Mouse (Mus musculus) heart, embryonic 16.5 days (tissue): Measurements from ENCODE around the gene Arfgef3. TPM values are rescaled to one million over a fixed set of nuclear protein-coding genes. Genes with fewer than 3 reads are reported as not detected.
"Not testable (repeated sequence)": the region's sequence is repeated elsewhere in the genome, so short reads cannot be mapped to it uniquely, and the experiment has no call there.

Source experiments
- ATAC-seq: fragments of 200-750 bp; cut with Nextera tagmentation; replicated peaks from 2 replicates; pipeline ENCODE4 v1.8.0; 2017; ENCODE audit warnings: moderate number of reproducible peaks; ENCODE audit not compliant: insufficient read depth, low FRiP score; ENCODE audit errors: extremely low read depth
- H3K27ac ChIP-seq: fragments of 300-500 bp; sonication (generic); 2 replicates; pipeline ENCODE4 v1.5.1; 2014; ENCODE audit warnings: mild to moderate bottlenecking, low read length, control low read depth, moderate library complexity
- H3K27me3 ChIP-seq: fragments of 300-500 bp; sonication (generic); 2 replicates; pipeline ENCODE4 v1.6.1; 2014; ENCODE audit warnings: low read length, mixed read lengths; ENCODE audit not compliant: control insufficient read depth, insufficient read depth
- H3K36me3 ChIP-seq: fragments of 300-500 bp; sonication (generic); 2 replicates; pipeline ENCODE4 v1.6.1; 2014; ENCODE audit not compliant: control insufficient read depth, insufficient read depth
- H3K4me1 ChIP-seq: fragments of 300-500 bp; sonication (generic); 2 replicates; pipeline ENCODE4 v1.6.1; 2014; ENCODE audit warnings: low read length, mixed read lengths; ENCODE audit not compliant: control insufficient read depth, insufficient read depth
- H3K4me2 ChIP-seq: fragments of 300-500 bp; sonication (generic); 2 replicates; pipeline ENCODE4 v1.6.1; 2014; ENCODE audit warnings: low read depth, mild to moderate bottlenecking, control low read depth, low read length
- H3K4me3 ChIP-seq: fragments of 300-500 bp; sonication (generic); 2 replicates; pipeline ENCODE4 v1.5.1; 2014; ENCODE audit warnings: mild to moderate bottlenecking, control low read depth, low read length
- H3K9ac ChIP-seq: fragments of 300-500 bp; sonication (generic); 2 replicates; pipeline ENCODE4 v1.6.1; 2014; ENCODE audit warnings: low read length, control low read depth
- H3K9me3 ChIP-seq: fragments of 300-500 bp; sonication (generic); replicated peaks from 2 replicates; pipeline ENCODE4 v1.6.1; 2016; ENCODE audit warnings: low read length; ENCODE audit not compliant: control insufficient read depth
- WGBS: fragments of 180-500 bp; shearing (Covaris S2); extraction: QIAGEN DNeasy Blood & Tissue Kit; methylation state at CpG from one replicate; pipeline ENCODE4 v1.1.7; 2014; 5-methylcytosine and 5-hydroxymethylcytosine counted together
- polyA plus RNA-seq: library from polyadenylated mRNA; unstranded; fragments of >200 nt; fragmentation: Nextera tagmentation; extraction: Ambion mirVana; gene quantifications from 2 replicates; pipeline ENCODE4 v1.2.1, GENCODE M21; 2015

The Arfgef3 gene
- polyA plus RNA-seq, 1 experiment from 2014 or later, result 0.34 TPM

DNA sequence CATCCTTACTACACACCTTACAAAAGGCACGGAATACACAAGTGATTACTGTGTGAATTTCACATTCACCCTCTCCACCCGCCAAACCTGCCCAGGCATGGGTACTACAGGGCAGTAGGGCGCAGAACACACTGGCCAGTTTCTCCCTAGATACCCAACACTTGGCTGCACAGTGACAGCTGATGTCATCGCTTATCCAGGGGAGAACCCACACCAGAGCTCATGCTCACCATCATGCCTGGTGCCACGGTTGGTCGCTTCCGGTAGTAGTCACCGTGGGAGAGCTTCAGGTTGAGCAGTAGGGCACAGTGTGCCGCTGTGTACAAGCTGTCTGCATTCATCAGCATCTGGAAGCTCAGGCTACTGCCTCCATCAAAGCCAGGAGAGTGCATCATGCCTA is 108.3 kb downstream of the Arfgef3 start:
- Histone ChIP-seq H3K4me2 (no peak overlapping the region), H3K4me1 (no peaks in the 10 kb centered on the region), H3K36me3 (no peaks in the 10 kb centered on the region), H3K9ac (no peak overlapping the region), H3K27me3 (no peaks in the 10 kb centered on the region), H3K4me3 (no peak overlapping the region), H3K27ac (no peak overlapping the region), H3K9me3 (no peaks in the 10 kb centered on the region)
- ATAC-seq, result no peak
- WGBS, result 87% methylated on average over 9 of the region's 9 CpGs

DNA sequence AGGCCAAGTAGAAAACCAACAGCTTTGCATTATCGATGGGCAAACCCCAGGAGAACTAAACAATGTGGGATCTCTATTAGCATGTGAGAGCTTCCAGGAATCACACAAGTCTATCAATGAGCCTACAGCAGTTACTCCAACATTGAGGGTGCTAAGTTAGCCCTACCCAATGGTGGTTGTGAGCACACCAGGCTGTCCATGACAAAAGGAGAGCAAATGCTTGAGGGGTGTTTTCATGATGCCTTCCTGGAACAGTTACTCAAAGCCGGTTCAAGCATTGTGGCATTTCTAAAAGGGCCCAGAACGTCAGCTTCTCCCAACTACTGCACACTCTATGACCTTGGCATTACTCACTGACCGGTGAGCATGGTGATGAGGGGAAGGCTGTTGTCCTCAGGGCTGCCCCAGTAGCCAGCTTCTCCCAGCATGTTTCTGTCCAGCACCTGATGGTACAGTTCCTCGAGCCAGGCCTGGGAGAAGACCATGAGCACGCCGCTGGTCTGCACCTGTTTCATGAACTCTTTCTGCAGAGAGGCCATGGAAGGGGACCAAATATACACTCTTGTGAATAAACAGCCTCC is 109.3 kb downstream of the Arfgef3 start:
- Histone ChIP-seq H3K36me3 (no peaks in the 10 kb centered on the region), H3K4me3 (no peak overlapping the region), H3K4me1 (no peaks in the 10 kb centered on the region), H3K9me3 (no peaks in the 10 kb centered on the region), H3K27me3 (no peaks in the 10 kb centered on the region), H3K27ac (no peak overlapping the region), H3K4me2 (no peak overlapping the region), H3K9ac (no peak overlapping the region)
- 72% methylated on average over 7 of the region's 7 CpGs for WGBS
- no peak for ATAC-seq

DNA sequence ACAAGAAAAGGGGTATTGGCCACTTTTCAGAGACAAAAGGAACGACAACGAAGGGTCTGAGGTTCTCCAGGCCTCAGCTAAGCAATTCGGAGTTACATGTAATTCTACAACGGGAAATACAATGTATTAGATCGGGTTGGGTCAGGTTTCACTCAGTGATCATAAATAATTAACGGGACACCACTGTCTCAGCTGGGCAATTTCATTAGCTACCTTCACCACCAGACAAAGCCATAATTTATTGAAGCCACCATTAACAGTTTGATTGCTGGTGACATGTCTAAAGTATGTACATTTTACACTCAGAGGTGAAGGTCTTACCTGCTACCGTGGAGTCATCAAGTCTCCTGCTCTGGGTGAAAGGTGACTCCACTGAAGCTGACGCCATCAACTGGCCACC is 113.3 kb downstream of the Arfgef3 start:
- no peak overlapping the region for H3K4me2 ChIP-seq
- no peak overlapping the region for H3K4me3 ChIP-seq
- ATAC-seq, result no peak
- no peak overlapping the region for H3K9ac ChIP-seq
- H3K4me1 ChIP-seq, result no peaks in the 10 kb centered on the region
- no peak overlapping the region for H3K27ac ChIP-seq
- no peaks in the 10 kb centered on the region for H3K36me3 ChIP-seq
- H3K27me3 ChIP-seq, result no peaks in the 10 kb centered on the region
- H3K9me3 ChIP-seq, result no peaks in the 10 kb centered on the region
- WGBS, result 78% methylated on average over 8 of the region's 8 CpGs

DNA sequence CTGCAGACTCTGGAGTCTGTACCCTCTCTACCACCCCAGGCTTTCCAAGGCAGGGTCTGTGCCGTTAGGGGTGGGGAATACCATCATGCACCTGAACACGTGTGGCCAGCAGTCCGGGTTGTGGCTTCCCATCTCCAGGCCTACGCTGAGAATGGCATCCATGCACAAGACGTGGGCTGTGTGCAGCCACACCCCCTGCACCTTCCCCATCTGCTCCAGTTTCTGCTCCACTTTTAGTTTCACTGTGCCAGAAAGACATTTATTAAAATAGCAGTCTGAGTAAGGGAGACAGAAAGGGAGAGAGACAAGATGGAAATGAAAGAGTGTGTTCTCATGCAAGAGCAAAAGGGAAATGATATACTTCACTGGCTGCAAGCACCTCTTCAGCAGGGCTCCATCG is 116.2 kb downstream of the Arfgef3 start:
- ATAC-seq, result no peak
- no peaks in the 10 kb centered on the region for H3K27me3 ChIP-seq
- H3K27ac ChIP-seq, result no peak overlapping the region
- no peak overlapping the region for H3K4me3 ChIP-seq
- no peak overlapping the region for H3K4me2 ChIP-seq
- H3K4me1 ChIP-seq, result no peaks in the 10 kb centered on the region
- H3K9me3 ChIP-seq, result no peaks in the 10 kb centered on the region
- H3K9ac ChIP-seq, result no peak overlapping the region
- WGBS, result 87% methylated on average over 6 of the region's 6 CpGs
- no peaks in the 10 kb centered on the region for H3K36me3 ChIP-seq

DNA sequence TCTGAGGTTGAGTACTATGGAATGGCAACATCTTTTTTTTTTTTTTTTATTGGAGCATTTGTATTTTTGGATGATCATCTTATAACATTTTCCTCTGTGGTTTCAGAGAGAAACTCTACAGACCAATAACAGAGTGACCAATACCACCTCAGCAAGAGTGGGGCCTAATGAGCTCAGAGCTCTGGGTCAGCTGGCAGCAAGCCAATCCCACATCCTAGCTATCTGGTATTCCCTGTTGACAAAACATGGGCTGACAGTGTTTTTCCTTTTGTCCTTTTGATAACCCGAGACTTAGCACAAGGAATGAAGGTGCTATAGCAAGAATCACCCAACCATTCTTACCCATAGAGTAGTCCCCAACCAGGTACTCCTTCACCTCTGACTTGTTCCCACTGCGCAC is 131.0 kb downstream of the Arfgef3 start:
- Histone ChIP-seq H3K36me3 (no peaks in the 10 kb centered on the region), H3K27ac (no peak overlapping the region), H3K4me2 (no peak overlapping the region), H3K4me1 (no peaks in the 10 kb centered on the region), H3K27me3 (no peaks in the 10 kb centered on the region), H3K9ac (no peak overlapping the region), H3K9me3 (no peaks in the 10 kb centered on the region), H3K4me3 (no peak overlapping the region)
- 57% methylated on average over 2 of the region's 2 CpGs for WGBS
- no peak for ATAC-seq

DNA sequence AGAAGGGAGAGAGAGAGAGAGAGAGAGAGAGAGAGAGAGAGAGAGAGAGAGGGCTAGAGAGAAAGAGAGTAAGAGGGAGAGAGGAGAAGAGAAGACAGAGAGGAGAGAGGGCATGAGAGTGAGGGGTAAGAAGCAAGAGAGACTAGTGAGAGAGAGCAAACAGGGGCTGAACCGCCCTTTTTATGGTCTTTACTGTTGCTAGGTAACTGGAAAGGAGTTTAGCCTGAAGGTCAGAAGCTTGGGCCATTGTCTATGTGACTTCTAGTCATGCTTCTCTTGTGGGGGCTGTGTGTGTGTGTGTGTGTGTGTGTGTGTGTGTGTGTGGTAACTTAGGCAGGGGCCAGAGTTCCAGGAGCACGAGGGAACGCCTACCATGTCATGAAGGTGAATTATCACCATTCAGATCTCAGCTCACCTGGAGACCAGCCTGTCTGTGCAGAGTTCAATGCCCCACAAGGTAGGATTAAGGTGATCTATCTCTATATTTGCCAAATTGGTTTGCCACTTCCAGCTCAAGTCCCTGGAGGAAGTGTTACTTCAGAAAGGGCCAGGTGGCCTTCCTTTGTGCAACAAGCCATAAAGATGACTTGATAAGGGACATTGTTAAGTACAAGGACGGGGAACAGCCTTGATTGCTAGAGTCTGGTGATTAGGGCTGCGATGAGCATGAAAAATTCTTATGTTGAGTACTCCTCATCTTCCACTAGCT is 138.8 kb downstream of the Arfgef3 start:
- WGBS, result 54% methylated on average over 5 of the region's 5 CpGs
- not testable (repeated sequence) for H3K4me2 ChIP-seq, H3K27ac ChIP-seq, H3K27me3 ChIP-seq, ATAC-seq, H3K4me1 ChIP-seq, H3K9me3 ChIP-seq, H3K9ac ChIP-seq, H3K4me3 ChIP-seq, H3K36me3 ChIP-seq

DNA sequence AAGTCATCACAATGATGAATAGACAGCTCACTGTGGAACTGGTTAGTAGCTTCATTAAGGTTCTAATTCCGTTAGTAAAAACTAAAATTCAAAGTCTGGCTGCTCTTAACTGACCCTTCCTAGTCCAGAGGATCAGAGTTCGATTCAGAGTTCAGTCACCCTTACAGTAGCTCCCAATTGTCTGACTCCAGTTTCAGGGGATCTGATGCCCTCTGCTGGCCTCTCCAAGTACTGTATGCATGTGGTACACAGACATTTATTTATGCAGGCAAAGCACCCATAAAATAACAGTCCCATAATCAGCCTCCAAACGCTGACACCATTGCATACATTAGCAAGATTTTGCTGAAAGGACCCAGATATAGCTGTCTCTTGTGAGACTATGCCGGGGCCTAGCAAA is 141.7 kb downstream of the Arfgef3 start:
- H3K4me2 ChIP-seq, result no peak overlapping the region
- no peak overlapping the region for H3K4me3 ChIP-seq
- H3K36me3 ChIP-seq, result no peaks in the 10 kb centered on the region
- no peaks in the 10 kb centered on the region for H3K4me1 ChIP-seq
- no peak overlapping the region for H3K9ac ChIP-seq
- H3K9me3 ChIP-seq, result no peaks in the 10 kb centered on the region
- no peak for ATAC-seq
- H3K27ac ChIP-seq, result no peak overlapping the region
- H3K27me3 ChIP-seq, result no peaks in the 10 kb centered on the region
- 23% methylated on average over 4 of the region's 4 CpGs for WGBS

DNA sequence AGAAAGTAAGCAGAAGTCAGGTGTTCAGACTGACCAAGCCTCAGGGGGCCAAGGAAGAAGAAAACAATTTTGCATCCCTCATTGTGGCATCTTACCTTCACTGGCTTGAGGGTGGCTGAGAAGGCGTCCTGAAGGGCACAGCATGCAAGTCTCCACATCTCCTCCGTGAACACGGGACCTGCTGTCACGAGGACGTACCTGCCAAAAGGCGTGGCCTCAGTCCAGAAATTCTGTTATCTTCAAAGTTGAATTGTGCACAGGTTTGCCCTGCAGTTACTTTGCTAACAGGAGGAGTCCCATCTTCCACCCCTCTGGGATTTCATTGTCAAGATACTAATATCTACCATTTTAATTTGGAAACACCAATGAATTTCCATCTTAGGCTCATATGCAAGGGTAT is 146.1 kb downstream of the Arfgef3 start:
- 93% methylated on average over 6 of the region's 6 CpGs for WGBS
- H3K4me2 ChIP-seq, result no peak overlapping the region

DNA sequence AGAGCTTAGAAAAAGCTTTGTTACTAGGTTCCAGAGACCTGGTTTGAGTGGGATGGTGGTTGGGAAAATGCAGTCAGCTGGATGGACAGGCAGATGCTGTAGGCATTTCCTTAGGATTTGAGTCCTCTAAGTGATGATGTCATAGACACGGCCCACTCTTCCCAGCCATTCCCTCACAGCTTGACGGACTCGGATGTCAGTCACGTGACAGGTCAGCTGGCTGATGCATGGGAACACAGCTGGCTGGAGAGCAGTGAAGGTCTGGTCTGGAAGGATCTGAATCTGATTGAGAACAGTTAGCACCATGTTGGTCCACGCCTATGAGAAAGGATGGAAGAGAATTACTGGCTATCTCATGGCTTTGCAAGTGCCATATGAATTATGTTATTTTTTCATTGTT is 154.3 kb downstream of the Arfgef3 start:
- Histone ChIP-seq H3K27me3 (no peaks in the 10 kb centered on the region), H3K27ac (no peak overlapping the region), H3K36me3 (no peaks in the 10 kb centered on the region), H3K9me3 (no peaks in the 10 kb centered on the region), H3K4me1 (no peaks in the 10 kb centered on the region), H3K4me2 (no peak overlapping the region), H3K4me3 (no peak overlapping the region), H3K9ac (no peak overlapping the region)
- 83% methylated on average over 5 of the region's 5 CpGs for WGBS
- no peak for ATAC-seq

More for the DNA sequence above, 146.1 kb downstream of the Arfgef3 start:
- Histone ChIP-seq H3K9ac (no peak overlapping the region), H3K36me3 (no peaks in the 10 kb centered on the region), H3K27me3 (no peaks in the 10 kb centered on the region), H3K4me3 (no peak overlapping the region), H3K9me3 (0 out of 2 replicates have a peak, but pooled peaks cover 2% of the 10 kb centered on the region), H3K4me1 (no peaks in the 10 kb centered on the region), H3K27ac (no peak overlapping the region)
- ATAC-seq, result no peak
